Mouse (Mus musculus): ENCODE measurements around the gene Aldh16a1.

Aldh16a1 gene

DNA sequence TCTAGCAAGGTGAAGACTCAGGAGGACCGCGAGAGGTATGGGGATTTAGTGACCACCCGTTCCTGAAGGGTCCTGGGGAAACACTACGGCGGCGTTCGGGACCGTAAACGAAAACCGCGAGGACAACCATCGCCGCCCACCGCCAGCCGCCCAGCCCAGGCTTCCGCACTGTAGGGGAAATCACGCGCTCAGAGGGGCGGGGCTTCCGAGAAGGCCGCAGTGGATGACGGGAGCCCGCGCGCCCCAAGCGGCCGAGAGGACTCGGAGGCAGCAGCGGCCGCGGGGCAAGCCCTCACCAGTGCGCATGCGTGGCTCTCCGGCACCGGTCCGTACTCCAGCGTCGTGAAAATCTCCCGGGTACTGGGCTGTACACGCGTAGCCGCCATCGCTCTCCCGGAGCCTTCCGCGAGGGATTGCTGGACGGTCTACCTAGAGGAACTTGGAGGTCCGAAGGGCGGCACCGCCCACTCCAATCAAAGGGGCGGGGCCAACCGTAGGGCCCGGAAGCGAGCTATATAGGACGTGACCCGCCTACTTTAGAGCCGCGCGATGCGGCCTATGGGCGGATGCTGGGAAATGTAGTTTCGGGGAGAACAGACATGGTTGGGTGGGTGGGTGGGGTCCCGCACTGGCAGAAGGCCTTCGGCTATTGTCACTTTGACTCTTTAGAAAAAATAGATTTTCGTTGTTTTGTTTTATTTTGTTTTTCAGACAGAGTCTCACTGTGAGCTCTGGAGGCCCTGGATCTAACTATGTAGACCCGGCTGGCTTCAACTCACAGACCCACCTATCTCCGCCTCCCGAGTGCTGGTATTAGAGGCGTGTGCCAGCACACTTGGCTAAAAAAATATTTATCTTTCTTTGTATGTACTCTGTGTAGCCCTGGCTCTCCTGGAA, at the start of gene Aldh16a1, which contains the start of gene Pih1d1:
TSS of gene Aldh16a1 (minus strand) at position 489 of the 897 bp plus-strand sequence.
TSS of gene Pih1d1 (plus strand) at position 208 of the 897 bp plus-strand sequence.
- peak; percentile 99 for DNase-seq

- DNase-seq, result no peak
Measured at GRCm38 (mm10) chr7:45202654-45203053, 48.3 kb upstream of the Aldh16a1 start.

GRCm38 (mm10) chr7:45198961-45199360, 44.6 kb upstream of the Aldh16a1 start:
- DNase-seq, result no peak

DNA sequence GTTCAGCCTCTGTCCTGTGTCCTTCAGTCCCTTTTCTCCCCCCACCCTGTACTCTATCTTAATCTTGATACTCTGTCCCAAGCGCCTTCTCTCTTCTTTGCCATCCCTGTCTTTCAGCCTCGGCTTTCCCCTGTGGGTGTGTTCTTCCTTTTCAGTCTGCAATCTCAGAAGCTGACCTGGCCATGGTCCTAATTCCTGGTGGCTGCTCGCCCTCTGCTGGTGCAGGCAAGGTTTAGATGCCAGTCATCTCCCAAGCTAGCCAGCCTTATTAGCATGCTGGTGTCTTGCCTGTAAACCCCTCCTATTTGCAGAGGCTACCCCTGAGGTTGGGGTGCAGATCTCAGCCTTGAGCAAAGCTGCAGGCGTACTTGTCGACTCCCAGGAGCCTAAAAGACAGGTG, 44.1 kb upstream of the Aldh16a1 start:
- DNase-seq, result peak; percentile 76

DNA sequence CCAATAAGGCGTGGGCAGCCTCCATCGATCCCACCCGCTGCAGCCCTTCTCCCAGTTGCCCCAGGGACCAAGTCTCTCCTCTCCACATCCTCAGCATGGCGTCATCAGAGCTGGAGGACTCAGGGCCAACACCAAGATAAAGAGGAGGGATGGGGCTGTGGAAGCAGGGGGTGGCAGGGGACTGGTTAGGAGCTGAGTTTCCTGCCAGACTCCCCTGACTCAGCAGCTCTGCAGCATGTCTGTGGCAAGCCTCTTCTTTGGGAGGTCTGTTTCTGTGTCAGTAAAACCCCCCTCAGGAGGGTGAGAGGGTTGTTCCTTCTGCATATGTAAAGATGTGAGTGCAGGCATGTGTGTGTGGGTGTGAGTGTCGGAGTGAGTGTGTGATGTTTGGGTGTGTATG, 42.6 kb upstream of the Aldh16a1 start:
- DNase-seq, result no peak

DNA sequence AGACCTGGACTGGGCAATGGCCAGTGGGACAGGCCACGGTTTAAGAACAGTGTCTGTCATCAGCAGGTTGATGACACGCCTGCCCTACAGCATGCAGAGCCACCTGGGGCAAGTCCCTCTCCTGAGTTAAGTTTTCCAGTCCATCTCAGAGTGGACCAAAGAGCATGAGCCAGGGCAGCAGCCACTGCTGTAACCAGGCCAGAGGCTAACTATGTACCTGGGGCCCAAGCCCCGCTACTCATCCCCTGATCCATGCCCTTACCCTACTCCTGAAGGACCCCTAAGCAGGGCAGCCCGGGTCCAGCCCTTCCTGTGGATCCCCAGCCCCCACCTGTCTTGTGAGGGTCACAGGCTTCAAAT, 41.8 kb upstream of the Aldh16a1 start:
- no peak for DNase-seq

DNA sequence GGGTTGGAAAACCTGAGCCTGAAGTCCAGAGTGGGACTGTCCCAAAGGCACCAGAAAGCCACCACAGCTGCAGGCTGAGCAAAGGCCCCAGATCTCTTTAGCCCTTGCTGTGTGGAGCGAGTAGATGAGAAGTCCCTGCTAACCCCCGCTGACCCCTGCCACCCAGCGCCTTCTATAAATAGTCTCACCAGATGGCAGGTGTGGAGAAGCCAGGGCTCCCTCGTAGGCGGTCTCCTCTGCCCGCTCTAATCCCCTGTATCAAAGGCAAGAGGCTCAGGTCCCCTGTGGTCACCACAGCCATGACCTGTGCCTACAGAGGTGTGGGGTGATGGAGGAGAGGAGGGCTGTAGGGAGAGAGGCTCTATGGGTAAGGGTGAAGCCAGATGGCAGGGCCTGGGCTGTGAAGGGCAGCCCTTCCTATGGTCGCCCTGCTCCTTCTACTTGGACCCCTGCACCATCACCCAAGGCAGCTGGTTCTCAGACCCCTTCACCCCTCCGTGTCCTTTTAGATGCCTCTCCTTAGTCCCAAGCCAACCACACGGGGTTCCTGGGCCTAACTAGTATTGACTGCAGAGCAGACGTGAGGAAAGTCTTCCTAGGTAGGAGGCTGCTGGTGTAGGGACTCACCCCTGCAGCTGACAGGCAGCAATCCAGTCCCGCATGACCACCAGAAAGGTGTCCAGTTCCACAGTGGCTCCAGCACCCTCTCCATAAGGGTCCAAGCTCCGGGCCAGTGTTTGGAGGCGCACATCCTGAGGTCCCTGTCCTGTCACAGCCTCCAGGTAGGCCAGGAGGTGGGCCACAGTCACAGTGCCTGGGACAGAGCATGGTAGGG, 41.2 kb upstream of the Aldh16a1 start:
- no peak for DNase-seq

DNA sequence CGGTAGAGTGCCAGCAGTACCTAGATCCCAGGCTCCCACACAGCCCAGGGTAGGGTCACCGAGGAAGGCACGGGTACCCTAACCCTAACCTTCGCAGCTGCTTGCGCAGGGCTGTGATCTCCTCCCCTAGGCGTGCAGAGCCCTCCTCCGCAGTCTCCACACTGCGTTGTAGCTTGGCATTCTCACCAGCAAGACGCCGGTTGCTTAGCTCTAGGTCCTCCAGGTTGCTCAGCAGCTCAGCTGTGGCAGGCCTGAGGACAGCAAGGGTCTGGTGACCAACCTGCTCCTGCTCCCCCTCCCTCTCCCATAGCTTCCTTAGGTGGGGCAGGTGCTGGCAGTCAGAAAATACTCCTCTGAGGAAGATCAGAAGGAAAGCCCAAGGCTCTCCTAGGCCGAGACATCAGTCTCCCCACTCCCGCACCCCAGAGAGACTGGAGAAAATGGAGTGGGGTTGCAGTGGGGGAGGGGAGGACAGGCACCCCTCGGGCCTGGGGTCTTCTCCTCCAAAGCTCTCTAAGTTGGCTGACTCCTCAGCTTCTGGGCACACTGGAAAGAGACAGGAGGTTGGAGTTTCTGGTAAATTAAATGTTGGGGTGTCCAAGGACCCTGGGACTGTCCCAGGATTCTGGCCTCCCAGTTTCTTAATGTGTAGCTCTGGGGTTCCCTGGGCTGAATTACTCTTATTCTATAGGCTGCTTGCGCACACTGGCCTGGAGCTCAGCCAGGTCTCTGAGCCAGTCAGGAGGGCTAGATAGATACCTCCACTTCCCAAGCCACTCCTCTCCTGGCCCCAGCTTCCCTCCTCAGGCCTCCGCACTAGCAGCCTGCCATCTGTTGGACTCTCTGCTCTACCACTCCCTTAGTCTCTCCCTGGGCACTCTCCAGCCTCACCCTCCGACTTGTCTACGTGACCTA, 39.7 kb upstream of the Aldh16a1 start:
- no peak for DNase-seq

DNA sequence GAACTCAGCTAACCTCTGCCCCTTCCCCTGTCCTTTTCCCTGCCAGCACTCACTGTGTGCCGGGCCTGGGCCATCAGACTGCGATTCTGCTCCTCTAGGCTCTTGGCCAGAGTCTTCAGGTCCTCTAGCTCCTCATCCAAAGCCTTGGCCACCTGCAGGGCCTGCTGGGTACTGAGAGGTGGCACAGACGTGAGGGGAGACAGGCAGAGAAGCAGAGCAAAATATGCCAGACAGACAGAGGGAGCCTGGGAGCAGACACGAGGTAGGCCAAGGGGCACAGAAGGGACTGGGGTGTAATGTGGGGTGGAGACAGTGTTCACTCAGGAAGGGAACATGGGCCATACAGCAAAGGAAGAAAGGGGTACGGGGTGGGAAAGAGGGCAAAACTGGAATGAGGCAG, 39.0 kb upstream of the Aldh16a1 start:
- DNase-seq, result no peak

GRCm38 (mm10) chr7:45192585-45193310, 38.4 kb upstream of the Aldh16a1 start:
- no peak for DNase-seq

- no peak for DNase-seq
Measured at GRCm38 (mm10) chr7:45191803-45192363, 37.5 kb upstream of the Aldh16a1 start.

DNA sequence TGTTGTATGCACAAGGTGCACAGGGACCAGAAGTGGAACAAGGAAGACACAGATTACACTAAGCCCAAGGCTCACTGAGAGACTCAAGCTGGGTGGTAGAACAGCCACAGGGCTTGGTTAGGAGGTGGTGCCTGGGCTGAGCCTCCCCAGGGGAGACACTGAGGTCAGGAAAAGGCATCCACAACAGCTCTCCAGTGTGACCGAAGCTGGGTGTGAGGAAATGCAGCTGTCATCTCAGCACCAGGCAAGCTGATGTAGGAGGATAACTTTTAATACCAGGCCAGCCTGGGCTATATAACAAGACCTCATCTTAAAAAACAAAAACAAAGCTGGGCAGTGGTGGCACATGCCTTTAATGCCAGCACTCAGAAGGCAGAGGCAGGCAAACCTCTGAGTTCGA, 36.8 kb upstream of the Aldh16a1 start:
- DNase-seq, result no peak

DNA sequence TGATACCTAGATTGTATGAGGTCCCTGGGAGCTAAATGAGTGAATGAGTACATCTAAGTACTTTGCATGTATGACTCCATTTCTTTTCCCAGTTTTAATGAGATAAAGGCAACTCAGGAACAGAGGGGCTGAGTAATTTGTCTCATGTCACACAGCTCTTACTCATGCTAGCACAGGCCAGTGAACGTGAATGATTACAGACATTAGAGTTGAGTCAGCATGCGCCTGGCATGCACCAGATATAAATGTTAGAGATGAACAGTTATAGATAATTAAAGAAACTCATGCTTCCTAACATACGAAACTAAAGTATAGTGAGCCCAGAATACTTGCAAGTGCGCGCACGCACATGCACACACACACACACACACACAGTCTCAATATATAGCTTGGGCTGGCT, 35.8 kb upstream of the Aldh16a1 start:
- no peak for DNase-seq

GRCm38 (mm10) chr7:45189600-45189999, 35.2 kb upstream of the Aldh16a1 start:
- no peak for DNase-seq

- DNase-seq, result no peak
Measured at GRCm38 (mm10) chr7:45185921-45186320, 31.5 kb upstream of the Aldh16a1 start.

- DNase-seq, result no peak
Measured at GRCm38 (mm10) chr7:45183672-45184071, 29.3 kb upstream of the Aldh16a1 start.

- no peak for DNase-seq
Measured at GRCm38 (mm10) chr7:45182606-45183005, 28.2 kb upstream of the Aldh16a1 start.

- peak; percentile 88 for DNase-seq
Measured at GRCm38 (mm10) chr7:45182199-45182601, 27.8 kb upstream of the Aldh16a1 start.

GRCm38 (mm10) chr7:45181540-45181939, 27.2 kb upstream of the Aldh16a1 start:
- DNase-seq, result no peak

DNA sequence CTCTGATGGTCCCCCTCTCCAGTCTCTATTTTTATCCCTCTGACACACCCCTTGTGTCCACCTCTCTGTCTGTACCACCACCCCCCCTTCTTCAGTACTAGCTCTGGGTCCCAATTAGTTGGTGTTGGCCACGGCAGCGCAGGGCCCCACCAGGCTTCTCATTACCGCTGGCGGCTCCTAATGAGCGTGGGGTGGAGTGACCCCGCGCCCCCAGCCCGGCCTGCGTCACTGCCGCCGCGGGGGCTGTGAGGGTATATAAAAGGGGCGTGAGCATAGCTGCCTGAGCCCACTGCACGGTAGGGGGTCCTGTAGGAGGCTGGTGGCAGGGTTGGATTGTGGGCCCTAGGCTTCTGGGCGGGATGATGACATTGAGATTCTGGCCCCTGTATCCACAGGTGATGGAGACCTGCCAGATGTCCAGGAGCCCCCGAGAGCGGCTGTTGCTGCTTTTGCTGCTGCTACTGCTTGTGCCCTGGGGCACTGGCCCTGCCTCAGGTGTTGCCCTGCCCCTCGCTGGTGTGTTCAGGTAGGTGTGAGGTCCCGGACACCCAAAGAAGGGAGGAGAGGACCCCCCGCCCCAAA, 26.6 kb upstream of the Aldh16a1 start, which contains the start of gene Pth2:
TSS of gene Pth2 (plus strand) at position 100 of the 582 bp plus-strand sequence.
- DNase-seq, result no peak

GRCm38 (mm10) chr7:45179469-45179868, 25.1 kb upstream of the Aldh16a1 start, which contains the start of gene Gfy:
Gene Gfy, minus strand, starts transcription at chr7:45179569.
- no peak for DNase-seq
